23 mouse cellular contexts compared by ENCODE assay signal in the genomic region with DNA sequence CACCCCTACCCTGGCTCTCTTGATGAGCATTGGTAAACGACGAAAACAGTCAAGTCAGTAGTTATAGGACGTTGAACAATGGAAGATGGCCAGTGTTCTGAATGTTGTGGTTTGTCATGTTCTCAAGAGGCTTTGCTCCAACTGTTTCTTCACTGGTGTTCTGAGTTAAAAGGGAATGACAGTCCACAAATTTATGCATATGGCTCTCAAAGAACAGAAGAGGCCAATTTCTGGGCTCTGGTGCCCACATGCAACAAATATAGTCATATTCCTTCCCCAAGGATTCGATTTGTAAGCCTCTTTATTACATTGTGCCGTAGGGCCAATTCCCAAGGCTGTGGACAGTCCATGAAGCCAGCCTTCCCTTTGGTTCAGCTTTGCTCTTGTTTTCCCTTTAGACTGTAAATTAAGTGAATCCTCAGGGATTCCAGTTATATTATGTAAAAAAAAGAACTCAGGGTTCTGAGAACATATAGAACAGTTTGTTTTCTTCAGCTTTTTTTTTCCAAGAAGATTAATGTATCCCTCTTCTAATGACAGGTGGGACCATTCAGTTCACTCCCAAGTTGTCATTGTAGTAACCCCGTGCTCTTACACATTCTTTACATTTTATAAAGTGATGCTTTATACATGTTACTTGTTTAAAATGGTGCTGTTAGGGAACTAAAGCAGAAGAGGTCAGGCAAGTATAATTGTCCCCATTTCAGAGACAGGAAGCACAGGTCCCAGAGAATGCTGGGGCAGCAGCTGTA.
"Had no signal": no experiment of that assay in that cellular context is flagged by ENCODE, and none has a peak within 500 bp of the region (broad histone marks: within the 10 kb centered on the region; RNA-seq: fewer than 3 reads in every experiment).

No protein-coding gene starts in this region.

- H3K4me3 ChIP-seq: heart, adult 2 months; heart, embryonic 13.5 days; heart, embryonic 15.5 days; hindbrain, embryonic 13.5 days; hindbrain, embryonic 15.5 days; limb, embryonic 13.5 days; limb, embryonic 15.5 days; liver, embryonic 12.5 days had no signal

- H3K9me3 ChIP-seq: heart, embryonic 13.5 days; heart, embryonic 15.5 days; hindbrain, embryonic 13.5 days; hindbrain, embryonic 15.5 days; limb, embryonic 13.5 days; limb, embryonic 15.5 days; liver, embryonic 12.5 days had no signal

- H3K4me2 ChIP-seq: heart, embryonic 11.5 days; heart, embryonic 13.5 days; heart, embryonic 15.5 days; hindbrain, embryonic 13.5 days; hindbrain, embryonic 15.5 days; limb, embryonic 13.5 days; limb, embryonic 15.5 days; liver, embryonic 12.5 days had no signal

- DNase-seq: forebrain, postnatal 0 days; gastrocnemius, postnatal 14 days; gastrocnemius, postnatal 36 days; heart, adult 11 months; heart, adult 2 months; heart, postnatal 14 days; heart, postnatal 36 days; kidney, adult 18-20 months; kidney, adult 8-10 months; kidney, postnatal 25 days; layer of hippocampus, adult 9-11 months; layer of hippocampus, postnatal 36 days; left cerebral cortex, postnatal 4 days had no signal

- H3K4me1 ChIP-seq: heart, embryonic 13.5 days; heart, embryonic 15.5 days; hindbrain, embryonic 13.5 days; hindbrain, embryonic 15.5 days; limb, embryonic 15.5 days; liver, embryonic 12.5 days had no signal

- ATAC-seq: forebrain, postnatal 0 days; hindbrain, postnatal 0 days; intestine, embryonic 16.5 days; liver, embryonic 12.5 days had no signal

- H3K9ac ChIP-seq: forebrain, postnatal 0 days; heart, embryonic 13.5 days; heart, embryonic 15.5 days; hindbrain, embryonic 13.5 days; hindbrain, embryonic 15.5 days; limb, embryonic 13.5 days; limb, embryonic 15.5 days; liver, embryonic 12.5 days had no signal

- H3K36me3 ChIP-seq: heart, embryonic 13.5 days; heart, embryonic 15.5 days; hindbrain, embryonic 13.5 days; hindbrain, embryonic 15.5 days; limb, embryonic 13.5 days; limb, embryonic 15.5 days; liver, embryonic 12.5 days had no signal

- H3K27me3 ChIP-seq: heart, embryonic 13.5 days; heart, embryonic 15.5 days; hindbrain, embryonic 13.5 days; hindbrain, embryonic 15.5 days; limb, embryonic 13.5 days; limb, embryonic 15.5 days; liver, embryonic 12.5 days had no signal

- H3K27ac ChIP-seq: heart, adult 2 months; heart, embryonic 13.5 days; heart, embryonic 15.5 days; hindbrain, embryonic 13.5 days; hindbrain, embryonic 15.5 days; hindbrain, postnatal 0 days; limb, embryonic 13.5 days; limb, embryonic 15.5 days; liver, embryonic 12.5 days had no signal
